Comparison of ENCODE assay signal across 7 mouse cellular contexts in the genomic region with DNA sequence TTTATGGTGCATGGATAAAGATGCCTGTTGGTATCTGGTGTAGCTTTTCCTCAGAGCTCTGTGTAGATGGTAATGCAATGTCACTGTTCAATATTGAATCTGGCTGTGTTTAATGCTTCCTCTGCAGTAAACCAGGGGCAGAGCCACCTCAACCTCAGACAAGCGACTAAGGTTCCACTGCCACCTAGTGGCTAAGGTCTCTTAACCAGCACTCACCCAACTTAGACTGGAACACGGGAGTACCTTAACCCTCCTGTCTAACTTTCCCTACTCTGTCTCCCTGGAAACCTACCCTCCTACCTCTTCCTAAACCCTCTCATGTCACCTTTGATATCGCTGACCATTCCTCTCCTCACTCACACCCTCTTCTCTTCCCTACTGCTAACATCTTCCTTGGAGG.
DNase-seq lines count a peak whose midpoint lies in the region; ATAC-seq and TF ChIP-seq lines count a peak whose summit lies in the region.

No protein-coding gene starts in this region.

- H3K9me3 ChIP-seq in MEL (replicated peaks; ENCODE audit: insufficient read depth, low read length), result no peaks in the 10 kb centered on the region
- no peaks in the 10 kb centered on the region for H3K9me3 ChIP-seq in hindbrain, embryonic 13.5 days

- no peaks in the 10 kb centered on the region for H3K79me2 ChIP-seq in MEL (ENCODE audit: control insufficient read depth, insufficient read depth, low read length, poor library complexity)

- peaks cover 7 to 11% of the 10 kb centered on the region in 2 experiments for H3K27me3 ChIP-seq in MEL (ENCODE audit: control insufficient read depth in 1 of 2, insufficient read depth in 2 of 2, low read length in 2 of 2)
- H3K27me3 ChIP-seq in hindbrain, embryonic 13.5 days, result no peaks in the 10 kb centered on the region

- 25% methylated on average over 3 of the region's 3 CpGs for WGBS in hindbrain, embryonic 13.5 days

- H3K4me1 ChIP-seq in MEL (ENCODE audit: control insufficient read depth in 1 of 2, insufficient read depth in 2 of 2, low read length in 2 of 2), result no peaks in the 10 kb centered on the region
- no peaks in the 10 kb centered on the region for H3K4me1 ChIP-seq in embryonic fibroblast, embryonic 13.5 days (ENCODE audit: control insufficient read depth, insufficient read depth, low read length)
- H3K4me1 ChIP-seq in hindbrain, embryonic 13.5 days (replicated peaks), result no peaks in the 10 kb centered on the region

- peak; percentile 71 to 79 (median 74) for TF ChIP-seq CTCF in MEL (IDR thresholded peaks at IDR 0.05 in 2 of 3, conservative IDR thresholded peaks at IDR 0.05 in 1 of 3; ENCODE audit: control insufficient read depth in 1 of 3, insufficient read depth in 1 of 3, low read depth in 2 of 3, low read length in 3 of 3, poor library complexity in 1 of 3, severe bottlenecking in 1 of 3)
- peak; percentile 67; the same call in 1 of the 2 replicates for TF ChIP-seq CTCF in embryonic fibroblast, embryonic 13.5 days (IDR thresholded peaks at IDR 0.05; ENCODE audit: borderline replicate concordance, insufficient read depth, low read length)

- peak; percentile 73 for ATAC-seq in hindbrain, embryonic 13.5 days (ENCODE audit: low FRiP score)

- peak; percentile 71 for DNase-seq in MEL (ENCODE audit: low read depth, low spot score)
- DNase-seq in adrenal gland, postnatal 14 days, result peak; percentile 77
- DNase-seq in layer of hippocampus, postnatal 25 days (ENCODE audit: extremely low spot score in 1 of 2, low spot score in 1 of 2), result peak; percentile 16 to 49
- peak; percentile 75 for DNase-seq in mesoderm, embryonic 11.5 days (ENCODE audit: low read depth, low spot score)
- peak; percentile 12 to 38 for DNase-seq in right cerebral cortex, postnatal 36 days (ENCODE audit: low spot score in 2 of 2)

- no peak overlapping the region for H3K4me3 ChIP-seq in MEL (ENCODE audit: control insufficient read depth in 1 of 2, insufficient read depth in 1 of 2, low read depth in 2 of 2, low read length in 2 of 2)
- H3K4me3 ChIP-seq in embryonic fibroblast, embryonic 13.5 days (ENCODE audit: insufficient read depth, low read length), result no peak overlapping the region
- no peak overlapping the region for H3K4me3 ChIP-seq in hindbrain, embryonic 13.5 days

- peak; percentile 84 for TF ChIP-seq RAD21 in MEL (IDR thresholded peaks at IDR 0.05; ENCODE audit: low read depth, low read length)

- H3K27ac ChIP-seq in MEL (ENCODE audit: control insufficient read depth, low read depth, low read length), result no peak overlapping the region
- no peak overlapping the region for H3K27ac ChIP-seq in embryonic fibroblast, embryonic 13.5 days (ENCODE audit: insufficient read depth, low read length)
- no peak overlapping the region for H3K27ac ChIP-seq in hindbrain, embryonic 13.5 days

- no peaks in the 10 kb centered on the region for H3K36me3 ChIP-seq in MEL (ENCODE audit: control insufficient read depth in 1 of 2, insufficient read depth in 2 of 2, low read length in 2 of 2)
- H3K36me3 ChIP-seq in hindbrain, embryonic 13.5 days, result no peaks in the 10 kb centered on the region

- no peak overlapping the region for H3K9ac ChIP-seq in MEL (ENCODE audit: control insufficient read depth, low read depth, low read length, poor library complexity, severe bottlenecking)
- no peak overlapping the region for H3K9ac ChIP-seq in hindbrain, embryonic 13.5 days

- TF ChIP-seq POLR2A in MEL (IDR thresholded peaks at IDR 0.05; ENCODE audit: control insufficient read depth in 1 of 2, insufficient read depth in 1 of 2, low read depth in 1 of 2, low read length in 2 of 2, poor library complexity in 1 of 2), result no peak
- TF ChIP-seq POLR2A in embryonic fibroblast, embryonic 13.5 days (IDR thresholded peaks at IDR 0.05; ENCODE audit: low read depth, low read length), result no peak

- H3K4me2 ChIP-seq in hindbrain, embryonic 13.5 days, result no peak overlapping the region

- no peak for TF ChIP-seq EP300 in MEL (IDR thresholded peaks at IDR 0.05; ENCODE audit: low read depth in 1 of 2, low read length in 2 of 2)

TF ChIP-seq in MEL, 35 proteins besides CTCF, POLR2A, EP300 and RAD21:
- no peak; the same call in 1 of the 2 replicates for TF ChIP-seq NELFE (IDR thresholded peaks at IDR 0.05; ENCODE audit: low read depth, low read length)
- TF ChIP-seq ZC3H11A (IDR thresholded peaks at IDR 0.05; ENCODE audit: low read depth, low read length), result peak; percentile 56
- TF ChIP-seq MAZ (IDR thresholded peaks at IDR 0.05; ENCODE audit: low read depth, low read length), result no peak
- TF ChIP-seq SMC3 (IDR thresholded peaks at IDR 0.05; ENCODE audit: low read depth, low read length), result peak; percentile 85

Comparison
In these comparisons a context has a peak if more than half of its experiments do, and no peak if none do; other contexts are left out.
1. DNase-seq: peak in every context shown above with its lines; median percentile 77 in adrenal gland, postnatal 14 days; 75 in mesoderm, embryonic 11.5 days; 71 in MEL; 32 in layer of hippocampus, postnatal 25 days; 25 in right cerebral cortex, postnatal 36 days.